Mouse (Mus musculus): Measurements from ENCODE around the gene Ophn1. TPM values are rescaled to one million over a fixed set of nuclear protein-coding genes. Genes with fewer than 3 reads are reported as not detected.
A peak's percentile ranks its signal among the peaks of the same experiment; 100 is the strongest.

Ophn1 gene
- polyA plus RNA-seq, 1 experiment = 42.4 TPM

DNA sequence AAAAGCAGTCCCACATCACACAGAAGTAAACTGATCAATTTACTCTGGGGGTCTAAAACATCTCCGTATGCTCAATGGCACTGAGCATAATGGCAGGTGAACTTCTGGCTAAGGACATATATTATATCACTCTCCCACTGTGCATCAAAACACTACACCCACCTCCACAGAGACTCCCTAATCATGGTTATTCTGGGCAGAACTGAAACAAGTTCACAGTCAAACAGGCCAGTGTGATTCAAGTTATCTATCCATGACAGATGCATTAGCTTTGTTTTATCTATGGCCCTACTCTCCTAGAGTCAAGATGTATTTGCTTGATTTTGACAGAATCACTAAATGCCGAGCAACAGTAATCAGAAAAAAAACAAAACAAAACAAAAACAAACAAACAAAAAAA, 8.8 kb downstream of the Ophn1 start:
- peaks cover 27% of the 10 kb centered on the region for H3K4me1 ChIP-seq (ENCODE audit: control insufficient read depth, insufficient read depth, low read length)
- H3K4me3 ChIP-seq (ENCODE audit: insufficient read depth, low read length) = no peak overlapping the region
- TF ChIP-seq POLR2A (IDR thresholded peaks at IDR 0.05; ENCODE audit: borderline replicate concordance, low read depth, low read length) (no peak), CTCF (IDR thresholded peaks at IDR 0.05; ENCODE audit: low read depth, low read length) (no peak)
- peak overlapping the region; percentile 74; the same call in 1 of the 2 replicates for H3K27ac ChIP-seq (ENCODE audit: insufficient read depth, low read depth, low read length)

GRCm38 (mm10) chrX:98881085-98881484, 9.7 kb downstream of the Ophn1 start:
- Histone ChIP-seq H3K4me3 (ENCODE audit: insufficient read depth, low read length) (no peak overlapping the region), H3K4me1 (ENCODE audit: control insufficient read depth, insufficient read depth, low read length) (peaks cover 23% of the 10 kb centered on the region), H3K27ac (ENCODE audit: insufficient read depth, low read depth, low read length) (peak overlapping the region; percentile 98)
- TF ChIP-seq POLR2A (IDR thresholded peaks at IDR 0.05; ENCODE audit: borderline replicate concordance, low read depth, low read length) (no peak), CTCF (IDR thresholded peaks at IDR 0.05; ENCODE audit: low read depth, low read length) (no peak)

- Histone ChIP-seq H3K4me1 (ENCODE audit: control insufficient read depth, insufficient read depth, low read length) (peaks cover 25% of the 10 kb centered on the region), H3K4me3 (ENCODE audit: insufficient read depth, low read length) (no peak overlapping the region), H3K27ac (ENCODE audit: insufficient read depth, low read depth, low read length) (peak overlapping the region; percentile 98)
- TF ChIP-seq POLR2A (IDR thresholded peaks at IDR 0.05; ENCODE audit: borderline replicate concordance, low read depth, low read length) = no peak
- no peak for TF ChIP-seq CTCF (IDR thresholded peaks at IDR 0.05; ENCODE audit: low read depth, low read length)
These were observed 10.5 kb downstream of the Ophn1 start for GRCm38 (mm10) chrX:98880314-98880713.

- TF ChIP-seq POLR2A (IDR thresholded peaks at IDR 0.05; ENCODE audit: borderline replicate concordance, low read depth, low read length) (no peak), CTCF (IDR thresholded peaks at IDR 0.05; ENCODE audit: low read depth, low read length) (no peak)
These were observed 15.7 kb downstream of the Ophn1 start for GRCm38 (mm10) chrX:98875144-98875543.

DNA sequence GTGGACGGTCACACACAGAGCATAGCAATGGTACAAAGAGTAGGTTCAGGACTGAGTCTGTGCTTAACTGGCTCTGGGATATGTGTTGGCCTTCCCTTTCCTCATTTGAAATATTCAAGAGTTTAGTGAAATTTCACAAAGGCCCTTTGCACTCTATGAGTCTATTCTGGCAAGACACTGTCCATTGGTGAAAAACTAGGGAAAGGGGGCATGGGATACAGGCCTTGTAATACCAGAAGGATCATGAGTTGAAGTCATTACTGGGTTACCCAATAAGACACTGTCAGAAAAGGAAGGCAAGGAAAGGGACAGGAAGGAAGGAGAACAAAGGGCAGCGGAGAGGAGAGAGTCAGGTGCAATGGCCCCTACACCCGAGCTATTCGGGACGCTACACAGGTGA, 16.7 kb downstream of the Ophn1 start:
- H3K4me1 ChIP-seq (ENCODE audit: control insufficient read depth, insufficient read depth, low read length) = peaks cover 19% of the 10 kb centered on the region
- no peak for TF ChIP-seq CTCF (IDR thresholded peaks at IDR 0.05; ENCODE audit: low read depth, low read length)
- no peak for TF ChIP-seq POLR2A (IDR thresholded peaks at IDR 0.05; ENCODE audit: borderline replicate concordance, low read depth, low read length)

More at GRCm38 (mm10) chrX:98875144-98875543, 15.7 kb downstream of the Ophn1 start:
- Histone ChIP-seq H3K4me1 (ENCODE audit: control insufficient read depth, insufficient read depth, low read length) (peaks cover 25% of the 10 kb centered on the region), H3K4me3 (ENCODE audit: insufficient read depth, low read length) (no peak overlapping the region), H3K27ac (ENCODE audit: insufficient read depth, low read depth, low read length) (no peak overlapping the region)

GRCm38 (mm10) chrX:98872064-98872463, 18.8 kb downstream of the Ophn1 start:
- Histone ChIP-seq H3K4me1 (ENCODE audit: control insufficient read depth, insufficient read depth, low read length) (peaks cover 30% of the 10 kb centered on the region), H3K4me3 (ENCODE audit: insufficient read depth, low read length) (no peak overlapping the region), H3K27ac (ENCODE audit: insufficient read depth, low read depth, low read length) (no peak overlapping the region)
- TF ChIP-seq POLR2A (IDR thresholded peaks at IDR 0.05; ENCODE audit: borderline replicate concordance, low read depth, low read length) (no peak), CTCF (IDR thresholded peaks at IDR 0.05; ENCODE audit: low read depth, low read length) (no peak)

More for the DNA sequence above, 16.7 kb downstream of the Ophn1 start:
- H3K4me3 ChIP-seq (ENCODE audit: insufficient read depth, low read length) = no peak overlapping the region
- peak overlapping the region; percentile 49; the same call in 1 of the 2 replicates for H3K27ac ChIP-seq (ENCODE audit: insufficient read depth, low read depth, low read length)

DNA sequence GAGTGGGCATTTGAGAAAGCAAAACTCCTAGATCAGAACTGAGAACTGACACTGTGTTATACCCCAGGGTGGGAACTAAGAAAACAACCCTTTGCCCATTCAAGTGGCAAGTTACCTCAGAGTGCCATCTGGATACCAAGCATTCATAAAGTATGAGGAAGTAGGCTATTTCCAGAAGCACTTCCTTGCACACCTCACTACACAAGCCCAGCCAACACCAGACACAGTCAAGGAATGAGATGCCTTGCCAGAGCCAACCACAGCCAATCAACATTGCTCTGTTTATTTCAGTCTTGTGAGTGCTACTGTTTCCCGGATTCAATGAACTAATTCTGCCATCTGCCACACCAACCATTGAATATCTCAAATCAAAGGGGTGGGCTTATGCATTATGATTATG, 20.3 kb downstream of the Ophn1 start:
- TF ChIP-seq CTCF (IDR thresholded peaks at IDR 0.05; ENCODE audit: low read depth, low read length) = no peak
- TF ChIP-seq POLR2A (IDR thresholded peaks at IDR 0.05; ENCODE audit: borderline replicate concordance, low read depth, low read length) = no peak
- peaks cover 38% of the 10 kb centered on the region for H3K4me1 ChIP-seq (ENCODE audit: control insufficient read depth, insufficient read depth, low read length)
- H3K4me3 ChIP-seq (ENCODE audit: insufficient read depth, low read length) = no peak overlapping the region
- no peak overlapping the region for H3K27ac ChIP-seq (ENCODE audit: insufficient read depth, low read depth, low read length)

DNA sequence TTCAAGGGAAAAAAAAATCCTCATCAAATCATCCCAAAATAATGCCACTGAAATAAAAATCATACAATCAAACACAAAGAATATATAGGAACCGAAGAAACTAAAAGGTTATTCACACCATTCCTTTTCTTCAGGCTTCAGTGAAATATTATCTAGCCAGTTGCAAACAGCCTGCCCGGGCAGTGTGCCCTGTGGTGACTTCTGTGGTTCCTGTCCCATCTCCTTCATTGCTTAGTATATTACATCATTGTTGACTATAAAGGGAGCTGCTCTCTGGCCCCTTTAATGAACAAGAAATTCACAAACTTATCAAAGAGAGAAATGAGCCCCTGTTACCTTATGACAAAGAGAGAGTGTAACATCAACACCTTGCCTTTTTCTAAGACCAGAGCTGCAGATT, 21.1 kb downstream of the Ophn1 start:
- Histone ChIP-seq H3K4me3 (ENCODE audit: insufficient read depth, low read length) (no peak overlapping the region), H3K4me1 (ENCODE audit: control insufficient read depth, insufficient read depth, low read length) (peaks cover 37% of the 10 kb centered on the region), H3K27ac (ENCODE audit: insufficient read depth, low read depth, low read length) (peak overlapping the region; percentile 27; the same call in 1 of the 2 replicates)
- TF ChIP-seq CTCF (IDR thresholded peaks at IDR 0.05; ENCODE audit: low read depth, low read length) (no peak), POLR2A (IDR thresholded peaks at IDR 0.05; ENCODE audit: borderline replicate concordance, low read depth, low read length) (no peak)

GRCm38 (mm10) chrX:98869165-98869564, 21.7 kb downstream of the Ophn1 start:
- 0 out of 2 replicates have a peak overlapping the region, but pooled peaks have one; percentile 27 for H3K27ac ChIP-seq (ENCODE audit: insufficient read depth, low read depth, low read length)
- no peak for TF ChIP-seq POLR2A (IDR thresholded peaks at IDR 0.05; ENCODE audit: borderline replicate concordance, low read depth, low read length)
- no peak for TF ChIP-seq CTCF (IDR thresholded peaks at IDR 0.05; ENCODE audit: low read depth, low read length)
- no peak overlapping the region for H3K4me3 ChIP-seq (ENCODE audit: insufficient read depth, low read length)
- peaks cover 35% of the 10 kb centered on the region for H3K4me1 ChIP-seq (ENCODE audit: control insufficient read depth, insufficient read depth, low read length)

GRCm38 (mm10) chrX:98860167-98860566, 30.7 kb downstream of the Ophn1 start:
- Histone ChIP-seq H3K27ac (ENCODE audit: insufficient read depth, low read depth, low read length) (peak overlapping the region; percentile 85), H3K4me3 (ENCODE audit: insufficient read depth, low read length) (no peak overlapping the region), H3K4me1 (ENCODE audit: control insufficient read depth, insufficient read depth, low read length) (peaks cover 43% of the 10 kb centered on the region)
- no peak for TF ChIP-seq CTCF (IDR thresholded peaks at IDR 0.05; ENCODE audit: low read depth, low read length)
- no peak for TF ChIP-seq POLR2A (IDR thresholded peaks at IDR 0.05; ENCODE audit: borderline replicate concordance, low read depth, low read length)
